Mouse (Mus musculus): Measurements from ENCODE around the gene Polr2i. TPM values are rescaled to one million over a fixed set of nuclear protein-coding genes. Genes with fewer than 3 reads are reported as not detected.
A peak's percentile ranks its signal among the peaks of the same experiment; 100 is the strongest.

Polr2i gene
- total RNA-seq, 1 experiment: 209 TPM

GRCm38 (mm10) chr7:30196171-30196570 lies 35.6 kb upstream of the Polr2i start:
- H3K27ac ChIP-seq (ENCODE audit: insufficient read depth, low read depth, low read length, poor library complexity, severe bottlenecking): peak overlapping the region; percentile 93
- peak overlapping the region; percentile 50; the same call in 1 of the 2 replicates for H3K9ac ChIP-seq (ENCODE audit: insufficient read depth, low read depth, low read length, poor library complexity, severe bottlenecking)
- H3K9me3 ChIP-seq (ENCODE audit: control insufficient read depth, insufficient read depth, low read depth, low read length): no peaks in the 10 kb centered on the region
- 0 out of 4 replicates have a peak overlapping the region, but pooled peaks of 1 of the 2 experiments have one; percentile 80 for H3K4me3 ChIP-seq (ENCODE audit: insufficient read depth in 1 of 2, low read depth in 1 of 2, low read length in 2 of 2, poor library complexity in 1 of 2, severe bottlenecking in 1 of 2)
- TF ChIP-seq ZNF384 (IDR thresholded peaks at IDR 0.05; ENCODE audit: low read depth, low read length) (no peak), HCFC1 (IDR thresholded peaks at IDR 0.05; ENCODE audit: borderline replicate concordance, insufficient read depth, low read length) (no peak), ZC3H11A (IDR thresholded peaks at IDR 0.05; ENCODE audit: borderline replicate concordance, low read depth, low read length) (no peak), CHD2 (IDR thresholded peaks at IDR 0.05; ENCODE audit: low read depth, low read length) (no peak), MAFK (IDR thresholded peaks at IDR 0.05; ENCODE audit: insufficient read depth, low read depth, low read length) (no peak)
- peaks cover 7 to 16% of the 10 kb centered on the region in 2 experiments; a peak in 3 of 4 replicates for H3K4me1 ChIP-seq (ENCODE audit: control insufficient read depth in 2 of 2, insufficient read depth in 2 of 2, low read length in 2 of 2, poor library complexity in 1 of 2)
- in situ Hi-C loops (cut with MboI; ENCODE audit: low sequenced_read_pairs in 2 of 2, unreplicated experiment in 2 of 2): no loop called here
- no peak for DNase-seq (ENCODE audit: low read depth, low spot score)
- H3K36me3 ChIP-seq (ENCODE audit: control insufficient read depth, insufficient read depth, low read length, poor library complexity, severe bottlenecking): peaks cover 8% of the 10 kb centered on the region

DNA sequence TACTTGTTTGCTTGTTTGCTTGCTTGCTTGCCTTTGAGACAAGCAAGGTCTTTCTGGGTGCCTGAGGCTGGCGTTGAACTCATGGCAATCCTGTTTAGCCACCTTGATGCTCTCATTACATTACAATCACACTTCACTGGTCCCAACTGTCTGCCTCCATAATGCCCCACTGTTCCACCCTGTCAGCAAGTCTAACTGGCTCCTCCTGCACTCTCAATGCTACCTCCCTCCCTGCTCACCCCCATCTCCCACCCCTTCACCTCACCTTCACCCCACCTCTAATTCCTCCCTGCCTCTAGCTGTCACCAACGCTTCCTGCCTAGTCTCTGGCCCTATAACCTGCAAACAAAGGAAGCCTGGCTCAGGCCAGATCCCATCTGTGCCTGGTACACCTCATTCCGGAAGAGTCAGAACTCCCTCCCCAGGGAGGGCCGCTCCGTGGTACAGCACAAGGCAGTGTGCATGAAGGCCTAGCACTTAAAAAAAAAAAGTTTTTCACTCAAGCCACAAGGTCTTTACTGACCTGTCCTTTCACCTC lies 34.1 kb upstream of the Polr2i start:
- Histone ChIP-seq H3K4me1 (ENCODE audit: control insufficient read depth in 2 of 2, insufficient read depth in 2 of 2, low read length in 2 of 2, poor library complexity in 1 of 2) (peaks cover 7 to 18% of the 10 kb centered on the region in 2 experiments), H3K27ac (ENCODE audit: insufficient read depth, low read depth, low read length, poor library complexity, severe bottlenecking) (peak overlapping the region; percentile 93), H3K9me3 (ENCODE audit: control insufficient read depth, insufficient read depth, low read depth, low read length) (no peaks in the 10 kb centered on the region), H3K4me3 (ENCODE audit: insufficient read depth in 1 of 2, low read depth in 1 of 2, low read length in 2 of 2, poor library complexity in 1 of 2, severe bottlenecking in 1 of 2) (peak overlapping the region; percentile 34 to 37; a peak in 3 of 4 replicates), H3K36me3 (ENCODE audit: control insufficient read depth, insufficient read depth, low read length, poor library complexity, severe bottlenecking) (no peaks in the 10 kb centered on the region), H3K9ac (ENCODE audit: insufficient read depth, low read depth, low read length, poor library complexity, severe bottlenecking) (peak overlapping the region; percentile 74)
- in situ Hi-C loops (cut with MboI; ENCODE audit: low sequenced_read_pairs in 2 of 2, unreplicated experiment in 2 of 2): no loop called here
- TF ChIP-seq HCFC1 (IDR thresholded peaks at IDR 0.05; ENCODE audit: borderline replicate concordance, insufficient read depth, low read length): no peak
- TF ChIP-seq ZC3H11A (IDR thresholded peaks at IDR 0.05; ENCODE audit: borderline replicate concordance, low read depth, low read length): no peak
- peak; percentile 40; the same call in 1 of the 2 replicates for TF ChIP-seq MAFK (IDR thresholded peaks at IDR 0.05; ENCODE audit: insufficient read depth, low read depth, low read length)
- TF ChIP-seq CHD2 (IDR thresholded peaks at IDR 0.05; ENCODE audit: low read depth, low read length): no peak
- no peak for TF ChIP-seq ZNF384 (IDR thresholded peaks at IDR 0.05; ENCODE audit: low read depth, low read length)
- no peak for DNase-seq (ENCODE audit: low read depth, low spot score)

- in situ Hi-C loops (cut with MboI; ENCODE audit: low sequenced_read_pairs in 2 of 2, unreplicated experiment in 2 of 2): no loop called here
- Histone ChIP-seq H3K4me3 (ENCODE audit: insufficient read depth in 1 of 2, low read depth in 1 of 2, low read length in 2 of 2, poor library complexity in 1 of 2, severe bottlenecking in 1 of 2) (peak within 1 kb of the TSS; percentile 34 to 37), H3K9me3 (ENCODE audit: control insufficient read depth, insufficient read depth, low read depth, low read length) (no peaks in the 10 kb centered on the region), H3K27ac (ENCODE audit: insufficient read depth, low read depth, low read length, poor library complexity, severe bottlenecking) (peak within 1 kb of the TSS; percentile 93), H3K4me1 (ENCODE audit: control insufficient read depth in 2 of 2, insufficient read depth in 2 of 2, low read length in 2 of 2, poor library complexity in 1 of 2) (peaks cover 7 to 20% of the 10 kb centered on the region in 2 experiments), H3K36me3 (ENCODE audit: control insufficient read depth, insufficient read depth, low read length, poor library complexity, severe bottlenecking) (no peaks in the 10 kb centered on the region), H3K9ac (ENCODE audit: insufficient read depth, low read depth, low read length, poor library complexity, severe bottlenecking) (peak within 1 kb of the TSS; percentile 74)
- peak; percentile 56; the same call in 1 of the 2 replicates for TF ChIP-seq HCFC1 (IDR thresholded peaks at IDR 0.05; ENCODE audit: borderline replicate concordance, insufficient read depth, low read length)
- TF ChIP-seq CHD2 (IDR thresholded peaks at IDR 0.05; ENCODE audit: low read depth, low read length): no peak
- 0 out of 2 replicates have a peak, but pooled peaks have one; percentile 28 for TF ChIP-seq MAFK (IDR thresholded peaks at IDR 0.05; ENCODE audit: insufficient read depth, low read depth, low read length)
- peak; percentile 37; the same call in 1 of the 2 replicates for TF ChIP-seq ZC3H11A (IDR thresholded peaks at IDR 0.05; ENCODE audit: borderline replicate concordance, low read depth, low read length)
- TF ChIP-seq ZNF384 (IDR thresholded peaks at IDR 0.05; ENCODE audit: low read depth, low read length): no peak
- DNase-seq (ENCODE audit: low read depth, low spot score): peak; percentile 93
Measured at GRCm38 (mm10) chr7:30198481-30198971, 33.2 kb upstream of the Polr2i start, which contains the start of gene Capns1. Gene Capns1, minus strand, starts transcription at chr7:30198811.

DNA sequence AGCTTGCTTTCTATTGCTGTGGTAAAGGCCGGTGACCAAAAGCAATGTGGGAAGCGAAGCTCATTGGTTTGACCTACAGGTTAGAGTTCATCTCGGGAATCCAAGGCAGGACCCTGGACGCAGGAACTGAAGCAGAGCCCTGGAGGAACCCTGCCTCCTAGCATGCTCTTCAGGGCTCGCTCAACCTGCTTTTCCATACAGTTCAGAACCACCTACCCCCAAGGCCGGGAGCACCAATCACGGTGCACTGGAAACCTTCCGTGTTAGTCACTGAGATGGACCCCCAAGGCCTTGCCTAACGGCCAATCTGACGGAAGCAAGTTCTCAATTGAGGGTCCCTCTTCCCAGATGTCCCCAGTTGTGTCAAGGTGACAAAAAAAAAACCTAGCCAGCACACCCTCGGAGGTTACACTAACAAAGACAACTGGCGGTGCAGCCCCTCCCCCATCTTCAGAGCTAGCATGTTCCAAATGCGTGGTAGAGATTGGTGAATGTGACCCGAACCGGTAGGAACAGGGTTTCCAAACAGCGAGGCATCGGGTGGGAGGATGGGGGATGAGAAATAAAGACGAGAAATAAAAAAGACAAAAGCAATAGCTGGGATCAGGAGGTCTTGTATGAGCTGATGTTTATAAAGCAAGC lies 32.1 kb upstream of the Polr2i start:
- TF ChIP-seq MAFK (IDR thresholded peaks at IDR 0.05; ENCODE audit: insufficient read depth, low read depth, low read length) (no peak), CHD2 (IDR thresholded peaks at IDR 0.05; ENCODE audit: low read depth, low read length) (peak; percentile 34; the same call in 1 of the 2 replicates)
- Histone ChIP-seq H3K27ac (ENCODE audit: insufficient read depth, low read depth, low read length, poor library complexity, severe bottlenecking) (peak overlapping the region; percentile 78), H3K4me3 (ENCODE audit: insufficient read depth in 1 of 2, low read depth in 1 of 2, low read length in 2 of 2, poor library complexity in 1 of 2, severe bottlenecking in 1 of 2) (peak overlapping the region; percentile 7 to 21; a peak in 1 of 4 replicates), H3K36me3 (ENCODE audit: control insufficient read depth, insufficient read depth, low read length, poor library complexity, severe bottlenecking) (no peaks in the 10 kb centered on the region), H3K4me1 (ENCODE audit: control insufficient read depth in 2 of 2, insufficient read depth in 2 of 2, low read length in 2 of 2, poor library complexity in 1 of 2) (peaks cover 8 to 26% of the 10 kb centered on the region in 2 experiments), H3K9me3 (ENCODE audit: control insufficient read depth, insufficient read depth, low read depth, low read length) (no peaks in the 10 kb centered on the region), H3K9ac (ENCODE audit: insufficient read depth, low read depth, low read length, poor library complexity, severe bottlenecking) (peak overlapping the region; percentile 39; the same call in 1 of the 2 replicates)
- in situ Hi-C loops (cut with MboI; ENCODE audit: low sequenced_read_pairs in 2 of 2, unreplicated experiment in 2 of 2): no loop called here
- no peak for DNase-seq (ENCODE audit: low read depth, low spot score)

Data from ES-E14 (cell line).